Mouse (Mus musculus): ENCODE measurements around the gene Med20.
"Not testable (repeated sequence)": the region's sequence is repeated elsewhere in the genome, so short reads cannot be mapped to it uniquely, and the experiment has no call there.

The Med20 gene

DNA sequence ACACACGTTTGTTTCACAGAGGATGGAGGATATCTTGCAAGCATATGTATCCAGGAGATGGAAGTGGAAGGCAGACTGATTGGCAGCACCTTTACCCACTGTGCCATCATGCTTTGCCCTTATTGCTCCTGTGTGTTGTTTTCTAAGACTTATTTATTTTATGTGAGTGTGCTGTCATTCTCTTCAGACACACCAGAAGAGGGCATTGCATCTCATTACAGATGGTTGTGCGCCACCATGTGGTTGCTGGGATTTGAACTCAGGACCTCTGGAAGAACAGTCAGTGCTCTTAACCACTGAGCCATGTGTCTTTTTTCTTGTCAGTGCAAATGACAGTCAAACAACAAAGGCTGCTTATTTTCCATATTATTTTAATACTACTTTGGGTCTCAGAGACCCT is 16.4 kb downstream of the Med20 start:
- DNase-seq (ENCODE audit: extremely low spot score): no peak

GRCm38 (mm10) chr17:47628851-47629676 is 17.7 kb downstream of the Med20 start:
- DNase-seq (ENCODE audit: extremely low spot score): peak; percentile 96

DNA sequence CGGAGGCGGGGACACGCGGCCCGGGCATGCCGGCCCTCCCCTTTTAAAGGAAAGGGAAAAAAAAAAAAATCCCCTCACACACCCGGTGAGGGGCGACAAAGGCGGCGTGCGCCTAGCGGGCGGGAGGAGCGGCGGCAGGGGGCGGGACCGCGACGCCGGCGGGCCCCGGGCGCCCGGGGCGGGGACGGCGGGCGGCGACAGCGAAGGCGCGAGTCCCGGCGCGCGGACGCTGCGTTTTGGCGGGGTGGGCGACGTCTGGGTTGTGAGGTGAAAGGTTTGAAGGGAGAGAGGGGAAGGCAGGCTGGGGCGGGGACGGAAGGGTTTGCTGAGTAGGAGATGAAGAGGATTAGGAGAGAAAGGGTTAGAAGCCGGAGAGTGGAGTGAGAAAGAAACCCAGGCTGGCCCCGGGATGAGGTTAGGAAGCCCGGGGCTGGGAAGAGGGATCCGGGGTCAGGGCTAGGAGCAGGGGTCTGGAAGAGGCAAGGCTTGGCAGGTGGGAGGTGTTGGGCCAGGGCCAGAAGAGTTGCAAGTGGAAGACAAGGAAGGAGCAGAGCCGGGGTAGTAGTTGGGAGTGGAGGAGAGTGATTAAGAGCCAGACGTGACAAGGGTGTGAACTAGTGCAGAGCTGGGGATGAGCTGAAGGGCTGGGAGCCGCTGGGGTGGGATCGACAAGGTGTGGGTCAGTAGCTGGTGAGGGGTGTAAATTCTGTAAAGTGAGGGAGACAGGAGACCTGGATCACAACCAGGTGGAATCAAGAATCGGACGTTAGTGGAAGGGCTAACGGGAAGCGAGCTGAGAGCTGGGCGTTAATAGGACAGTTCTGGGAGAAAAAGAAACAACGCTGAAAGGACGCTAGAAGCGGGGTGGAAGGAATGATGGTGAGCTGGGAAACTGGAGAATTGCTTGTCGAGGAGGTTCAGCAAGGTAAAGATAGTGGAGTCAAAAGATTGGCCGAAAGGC is 18.6 kb downstream of the Med20 start:
- no peak for DNase-seq (ENCODE audit: extremely low spot score)

GRCm38 (mm10) chr17:47630678-47631065 is 19.3 kb downstream of the Med20 start, which contains the start of gene Usp49:
Usp49 (plus strand) TSS chr17:47630690.
- DNase-seq (ENCODE audit: extremely low spot score): no peak

DNA sequence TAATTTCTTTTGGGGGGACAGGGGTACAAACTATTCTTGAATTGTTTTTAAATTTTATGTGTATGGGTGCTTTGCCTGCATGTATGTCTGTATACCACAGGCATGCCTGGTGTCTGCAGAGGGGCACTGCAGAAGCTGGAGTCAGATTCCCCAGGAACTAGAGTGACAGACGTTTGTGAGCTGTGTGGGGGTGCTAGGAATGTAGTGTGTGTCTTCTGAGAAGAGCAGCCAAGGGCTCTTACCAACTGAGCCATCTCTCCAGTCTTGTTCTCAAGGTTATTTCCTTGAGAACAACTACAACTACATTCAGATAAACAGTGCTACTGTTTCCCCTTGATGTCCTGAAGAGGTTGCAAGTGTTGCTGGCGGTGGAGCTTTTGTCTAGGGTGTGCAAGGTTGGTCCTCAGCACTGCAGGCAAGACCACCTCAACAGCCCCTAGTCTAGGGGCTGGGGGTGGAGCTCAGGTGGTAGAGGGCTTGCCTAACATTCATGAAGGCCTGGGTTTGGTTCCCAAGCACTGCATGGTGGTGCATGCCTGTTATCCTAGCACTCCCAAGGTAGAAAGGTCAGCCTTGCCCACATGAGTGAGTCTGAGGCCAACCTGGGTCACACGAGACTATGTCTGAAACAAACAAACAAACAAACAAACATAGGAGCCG is 20.9 kb downstream of the Med20 start:
- DNase-seq (ENCODE audit: extremely low spot score): no peak

DNA sequence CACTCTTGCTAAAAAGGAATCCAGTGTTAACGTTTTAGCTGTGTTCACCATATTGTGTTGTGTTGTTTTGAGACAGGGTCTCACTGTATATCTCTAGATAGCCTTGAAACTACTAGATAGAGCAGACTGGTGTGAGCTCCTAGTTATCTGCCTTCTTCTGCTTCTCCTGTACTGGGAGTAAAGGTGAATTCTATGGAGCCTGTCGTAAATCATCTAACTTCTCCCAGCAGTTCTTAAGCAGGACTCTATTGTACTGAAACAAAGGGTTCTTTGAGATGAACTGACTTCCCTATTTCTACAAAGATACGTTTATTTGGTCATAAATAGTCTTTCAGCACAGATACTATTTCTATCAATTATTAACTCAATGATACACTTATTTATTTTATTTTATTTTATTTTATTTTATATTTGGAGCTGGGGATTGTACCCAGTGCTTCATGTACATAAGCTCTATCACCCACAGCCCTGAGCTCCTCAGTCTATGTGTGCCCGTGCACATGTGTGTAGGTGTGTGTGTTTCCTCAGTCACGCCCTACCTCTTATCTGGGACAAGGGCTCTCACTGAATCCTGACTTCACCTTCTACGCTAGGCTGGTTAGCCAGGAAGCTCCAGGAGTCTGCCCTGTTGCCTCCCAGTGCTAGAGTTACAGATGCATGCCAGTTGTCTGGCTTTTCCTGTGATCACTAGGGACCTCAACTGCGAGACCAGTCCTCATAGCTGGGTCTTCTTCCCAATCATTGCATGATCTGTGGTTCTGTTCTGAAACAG is 22.8 kb downstream of the Med20 start:
- DNase-seq (ENCODE audit: extremely low spot score): no peak

DNA sequence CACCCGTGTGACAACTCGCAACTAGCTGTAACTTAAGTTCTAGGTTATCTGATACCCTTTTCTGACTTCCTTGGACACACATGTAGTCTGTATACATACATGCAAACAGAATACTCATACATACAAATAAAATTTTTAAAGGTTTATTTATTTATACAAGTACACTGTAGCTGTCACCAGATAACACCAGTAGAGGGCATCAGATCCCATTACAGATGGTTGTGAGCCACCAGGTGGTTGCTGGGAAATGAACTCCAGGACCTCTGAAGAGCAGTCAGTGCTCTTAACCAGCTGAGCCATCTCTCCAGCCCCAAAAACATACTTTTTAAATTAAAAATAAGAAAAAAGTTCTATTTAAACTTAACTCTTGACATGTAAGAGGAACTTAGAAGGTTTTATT is 31.6 kb downstream of the Med20 start:
- DNase-seq (ENCODE audit: extremely low spot score): no peak

- peak; percentile 74 for DNase-seq (ENCODE audit: extremely low spot score)
Observed at GRCm38 (mm10) chr17:47646683-47647082, 35.3 kb downstream of the Med20 start.

DNA sequence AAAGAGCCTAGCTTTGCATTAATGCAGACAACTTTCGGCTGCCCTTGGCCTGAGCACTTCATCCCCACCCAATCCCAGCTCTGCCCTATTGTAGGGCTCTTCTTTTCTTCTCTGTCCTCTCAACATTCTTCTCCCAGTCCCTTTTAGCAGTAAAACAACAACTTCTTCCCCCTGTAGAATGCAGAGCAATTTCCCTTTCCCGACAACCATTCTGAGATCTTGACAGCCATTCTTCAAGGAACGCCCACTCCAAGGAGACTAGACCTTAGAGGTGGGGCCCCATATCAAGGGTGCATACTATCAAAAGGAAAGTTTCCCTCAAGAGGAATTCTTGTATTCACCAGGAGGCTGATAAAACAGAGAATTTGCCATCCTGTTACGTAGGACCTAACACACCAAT is 37.6 kb downstream of the Med20 start:
- no peak for DNase-seq (ENCODE audit: extremely low spot score)

DNA sequence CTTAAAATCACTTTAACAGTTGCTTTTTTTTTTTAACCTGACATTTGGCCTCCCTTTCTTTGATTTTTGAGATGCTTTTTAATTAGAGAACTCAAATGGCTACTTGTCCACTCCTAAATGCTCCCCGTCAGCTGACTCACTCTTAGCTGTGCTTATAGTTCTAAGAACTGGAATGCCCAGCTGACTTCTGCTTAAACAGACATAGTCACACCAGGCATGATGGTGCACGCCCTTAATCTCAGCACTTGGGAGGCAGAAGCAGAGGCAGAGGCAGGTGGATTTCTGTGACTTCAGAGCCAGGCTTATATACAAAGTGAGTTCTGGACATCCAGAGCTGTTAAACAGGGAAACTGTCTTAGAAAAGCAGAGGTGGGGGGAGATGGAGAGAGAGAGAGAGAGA is 40.6 kb downstream of the Med20 start:
- DNase-seq (ENCODE audit: extremely low spot score): no peak

DNA sequence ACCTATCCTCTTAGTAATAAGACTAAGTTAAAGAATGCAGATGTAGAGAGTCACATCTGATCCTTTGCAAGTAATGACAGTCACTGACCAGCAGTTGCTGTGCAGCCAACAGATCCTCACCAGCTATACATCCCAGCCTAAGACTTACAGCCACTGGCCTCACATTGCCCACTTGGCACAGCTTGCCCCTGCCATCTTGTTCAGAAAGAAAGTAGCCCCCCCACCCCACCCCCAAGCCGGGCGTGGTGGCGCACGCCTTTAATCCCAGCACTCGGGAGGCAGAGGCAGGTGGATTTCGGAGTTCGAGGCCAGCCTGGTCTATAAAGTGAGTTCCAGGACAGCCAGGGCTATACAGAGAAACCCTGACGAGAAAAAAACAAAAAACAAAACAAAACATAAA is 43.0 kb downstream of the Med20 start:
- DNase-seq (ENCODE audit: extremely low spot score): not testable (repeated sequence)

GRCm38 (mm10) chr17:47655697-47656096 is 44.3 kb downstream of the Med20 start:
- no peak for DNase-seq (ENCODE audit: extremely low spot score)

GRCm38 (mm10) chr17:47657901-47658300 is 46.5 kb downstream of the Med20 start:
- no peak for DNase-seq (ENCODE audit: extremely low spot score)

DNA sequence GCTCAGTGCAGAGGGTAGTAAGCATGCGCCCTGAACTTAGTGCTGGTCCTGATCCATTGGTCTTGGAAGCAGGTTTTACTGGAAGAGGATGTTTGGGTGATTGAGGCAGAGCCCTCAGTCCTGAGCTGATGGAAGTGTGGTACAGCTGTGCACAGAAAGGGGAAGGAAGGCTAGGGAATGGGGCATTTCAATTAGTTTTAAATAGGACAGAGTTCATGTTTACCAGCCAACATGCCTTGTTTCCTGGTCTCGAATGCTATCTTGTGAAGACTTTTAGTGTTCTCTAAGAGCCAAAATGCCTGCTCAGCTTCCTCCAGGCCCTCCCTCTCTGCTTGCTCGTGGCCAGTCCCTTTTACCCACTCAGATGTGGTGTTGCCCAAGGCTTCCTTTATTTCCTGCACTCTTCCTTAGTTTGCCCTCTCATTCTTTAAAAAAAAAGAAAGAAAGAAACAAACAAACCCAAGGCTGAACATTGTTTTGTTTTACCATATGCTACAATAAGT is 47.4 kb downstream of the Med20 start:
- no peak for DNase-seq (ENCODE audit: extremely low spot score)

DNA sequence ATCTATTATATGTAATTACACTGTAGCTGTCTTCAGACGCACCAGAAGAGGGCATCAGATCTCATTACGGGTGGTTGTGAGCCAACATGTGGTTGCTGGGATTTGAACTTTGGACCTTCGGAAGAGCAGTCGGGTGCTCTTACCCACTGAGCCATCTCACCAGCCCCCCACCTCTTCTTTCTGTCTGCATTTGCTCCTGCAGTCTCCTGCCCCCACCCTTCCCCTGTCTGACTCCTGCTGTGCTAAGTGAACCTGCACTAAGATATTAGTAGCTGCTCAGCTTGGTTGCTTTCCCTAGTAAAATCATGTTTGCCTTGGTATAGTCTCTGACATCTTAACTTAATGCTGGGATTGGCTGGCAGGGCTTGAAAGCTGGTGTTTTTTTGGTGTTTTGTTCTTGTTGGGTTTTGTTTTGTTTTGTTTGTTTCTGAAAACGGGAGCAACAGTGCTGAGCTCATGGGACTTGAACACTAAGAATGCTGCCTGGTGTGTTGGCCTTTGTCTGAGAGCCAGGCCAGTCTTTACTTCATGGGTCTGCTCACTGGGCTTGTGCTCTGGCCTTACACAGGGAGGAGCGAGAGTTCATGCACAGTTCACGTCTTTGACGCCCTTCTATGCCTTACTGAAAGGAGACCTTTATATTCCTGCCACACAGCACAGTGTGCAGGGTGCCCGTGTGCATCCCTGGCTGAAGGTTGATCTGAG is 51.8 kb downstream of the Med20 start:
- peak; percentile 57 for DNase-seq (ENCODE audit: extremely low spot score)

GRCm38 (mm10) chr17:47664474-47664873 is 53.1 kb downstream of the Med20 start:
- DNase-seq (ENCODE audit: extremely low spot score): no peak

DNA sequence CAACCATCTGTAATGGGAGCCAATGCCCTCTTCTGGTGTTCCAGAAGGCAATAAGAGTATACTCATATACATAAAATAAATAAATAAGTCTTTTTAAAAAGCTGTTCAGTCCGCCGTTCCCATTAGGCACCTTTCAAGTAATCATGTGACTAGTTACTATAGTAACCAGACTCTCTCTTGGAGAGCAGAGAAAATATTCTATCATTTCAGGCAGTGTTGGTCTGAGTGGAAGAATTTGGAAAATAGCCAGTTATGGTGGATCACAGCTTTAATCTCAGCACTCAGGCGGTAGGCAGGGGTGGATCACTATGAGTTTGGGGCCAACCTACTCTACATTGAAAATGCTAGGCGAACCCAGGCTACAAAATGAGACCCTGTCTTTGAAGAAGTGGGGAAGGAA is 57.8 kb downstream of the Med20 start:
- DNase-seq (ENCODE audit: extremely low spot score): no peak

- DNase-seq (ENCODE audit: extremely low spot score): no peak
Observed at GRCm38 (mm10) chr17:47671988-47672310, 60.6 kb downstream of the Med20 start.

GRCm38 (mm10) chr17:47672311-47673111 is 61.1 kb downstream of the Med20 start:
- peak; percentile 62 for DNase-seq (ENCODE audit: extremely low spot score)

All from embryo, embryonic 9.5 days (tissue).